Mouse (Mus musculus): ENCODE measurements around the gene Plpp7. TPM values are rescaled to one million over a fixed set of nuclear protein-coding genes. Genes with fewer than 3 reads are reported as not detected.

Plpp7 gene
- polyA plus RNA-seq (2012; ENCODE audit: insufficient read depth, insufficient read length, missing spikeins): 2.7 and 3.0 TPM in 2 replicates

DNA sequence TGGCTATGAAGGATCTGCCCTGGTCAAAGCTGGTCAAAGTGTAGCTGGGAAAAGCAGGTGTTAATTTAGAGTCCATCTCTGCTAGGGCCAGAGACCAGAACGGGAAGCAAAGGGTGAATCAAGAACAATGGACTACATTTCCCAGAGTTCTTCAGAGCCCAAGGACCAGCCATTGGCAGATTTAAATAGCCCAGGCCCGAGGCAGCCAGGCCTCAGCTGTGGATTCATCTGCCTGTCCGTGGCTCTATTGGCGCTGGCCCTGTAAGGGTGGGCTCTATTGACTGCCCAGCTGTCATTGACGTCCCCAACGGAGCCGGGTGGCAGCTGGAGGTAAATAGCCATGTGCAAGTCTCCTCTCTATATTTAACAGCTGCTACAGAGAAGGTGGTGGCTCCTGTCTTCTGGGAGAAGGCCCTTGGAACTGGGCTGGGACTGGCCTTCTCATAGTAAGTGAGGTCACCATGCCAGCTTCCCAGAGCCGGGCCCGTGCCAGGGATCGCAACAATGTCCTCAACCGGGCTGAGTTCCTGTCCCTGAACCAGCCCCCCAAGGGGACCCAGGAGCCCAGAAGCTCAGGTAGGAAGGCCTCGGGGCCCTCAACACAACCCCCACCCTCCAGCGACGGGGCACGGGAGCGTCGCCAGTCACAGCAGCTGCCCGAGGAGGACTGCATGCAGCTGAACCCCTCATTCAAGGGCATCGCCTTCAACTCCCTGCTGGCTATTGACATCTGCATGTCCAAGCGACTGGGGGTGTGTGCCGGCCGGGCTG lies at the start of gene Plpp7:
Gene Plpp7, plus strand, starts transcription at position 178 of the 771 bp plus-strand sequence.
- peaks cover 3% of the 10 kb centered on the region; the same call in 1 of the 2 replicates for H3K4me1 ChIP-seq (ENCODE audit: control insufficient read depth, insufficient read depth, low read length)
- TF ChIP-seq POLR2A (IDR thresholded peaks at IDR 0.05; ENCODE audit: borderline replicate concordance, low read depth, low read length) (no peak), CTCF (IDR thresholded peaks at IDR 0.05; ENCODE audit: low read depth, low read length) (no peak)
- H3K4me3 ChIP-seq (ENCODE audit: insufficient read depth, low read length): peak within 1 kb of the TSS; percentile 54
- no peak within 1 kb of the TSS for H3K27ac ChIP-seq (ENCODE audit: insufficient read depth, low read depth, low read length)

DNA sequence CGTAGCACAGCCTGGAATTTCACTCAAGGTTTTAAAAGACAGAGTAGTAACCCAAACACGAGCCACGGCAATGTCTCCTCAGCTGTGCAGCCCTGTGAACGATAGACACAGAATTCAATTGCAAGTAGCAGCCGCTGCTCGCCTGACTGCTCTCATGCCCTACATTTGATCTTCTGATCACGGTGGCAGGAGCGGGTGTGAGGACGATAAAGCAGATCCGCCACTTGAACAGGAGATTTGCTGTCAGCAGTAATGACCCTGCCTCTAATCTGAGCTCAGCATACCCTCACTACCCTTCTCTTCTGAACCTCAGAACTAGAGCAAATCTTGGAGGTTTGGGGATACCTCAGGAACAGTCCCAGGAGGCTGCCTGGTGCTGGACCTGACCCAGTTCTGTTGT lies 49.3 kb upstream of the Plpp7 start:
- Histone ChIP-seq H3K4me1 (ENCODE audit: control insufficient read depth, insufficient read depth, low read length) (no peaks in the 10 kb centered on the region), H3K27ac (ENCODE audit: insufficient read depth, low read depth, low read length) (no peak overlapping the region), H3K4me3 (ENCODE audit: insufficient read depth, low read length) (no peak overlapping the region)
- TF ChIP-seq POLR2A (IDR thresholded peaks at IDR 0.05; ENCODE audit: borderline replicate concordance, low read depth, low read length) (no peak), CTCF (IDR thresholded peaks at IDR 0.05; ENCODE audit: low read depth, low read length) (no peak)

- no peak for TF ChIP-seq POLR2A (IDR thresholded peaks at IDR 0.05; ENCODE audit: borderline replicate concordance, low read depth, low read length)
- TF ChIP-seq CTCF (IDR thresholded peaks at IDR 0.05; ENCODE audit: low read depth, low read length): no peak
- Histone ChIP-seq H3K27ac (ENCODE audit: insufficient read depth, low read depth, low read length) (no peak overlapping the region), H3K4me3 (ENCODE audit: insufficient read depth, low read length) (no peak overlapping the region), H3K4me1 (ENCODE audit: control insufficient read depth, insufficient read depth, low read length) (no peaks in the 10 kb centered on the region)
Measured at GRCm38 (mm10) chr2:32047323-32047722, 48.0 kb upstream of the Plpp7 start.

GRCm38 (mm10) chr2:32051791-32052190 lies 43.5 kb upstream of the Plpp7 start:
- no peak overlapping the region for H3K27ac ChIP-seq (ENCODE audit: insufficient read depth, low read depth, low read length)
- TF ChIP-seq CTCF (IDR thresholded peaks at IDR 0.05; ENCODE audit: low read depth, low read length): no peak
- TF ChIP-seq POLR2A (IDR thresholded peaks at IDR 0.05; ENCODE audit: borderline replicate concordance, low read depth, low read length): no peak
- no peak overlapping the region for H3K4me3 ChIP-seq (ENCODE audit: insufficient read depth, low read length)
- peaks cover 4% of the 10 kb centered on the region for H3K4me1 ChIP-seq (ENCODE audit: control insufficient read depth, insufficient read depth, low read length)

GRCm38 (mm10) chr2:32052418-32052817 lies 42.9 kb upstream of the Plpp7 start:
- TF ChIP-seq POLR2A (IDR thresholded peaks at IDR 0.05; ENCODE audit: borderline replicate concordance, low read depth, low read length): no peak
- no peak for TF ChIP-seq CTCF (IDR thresholded peaks at IDR 0.05; ENCODE audit: low read depth, low read length)
- Histone ChIP-seq H3K4me3 (ENCODE audit: insufficient read depth, low read length) (no peak overlapping the region), H3K4me1 (ENCODE audit: control insufficient read depth, insufficient read depth, low read length) (peaks cover 4% of the 10 kb centered on the region), H3K27ac (ENCODE audit: insufficient read depth, low read depth, low read length) (no peak overlapping the region)

DNA sequence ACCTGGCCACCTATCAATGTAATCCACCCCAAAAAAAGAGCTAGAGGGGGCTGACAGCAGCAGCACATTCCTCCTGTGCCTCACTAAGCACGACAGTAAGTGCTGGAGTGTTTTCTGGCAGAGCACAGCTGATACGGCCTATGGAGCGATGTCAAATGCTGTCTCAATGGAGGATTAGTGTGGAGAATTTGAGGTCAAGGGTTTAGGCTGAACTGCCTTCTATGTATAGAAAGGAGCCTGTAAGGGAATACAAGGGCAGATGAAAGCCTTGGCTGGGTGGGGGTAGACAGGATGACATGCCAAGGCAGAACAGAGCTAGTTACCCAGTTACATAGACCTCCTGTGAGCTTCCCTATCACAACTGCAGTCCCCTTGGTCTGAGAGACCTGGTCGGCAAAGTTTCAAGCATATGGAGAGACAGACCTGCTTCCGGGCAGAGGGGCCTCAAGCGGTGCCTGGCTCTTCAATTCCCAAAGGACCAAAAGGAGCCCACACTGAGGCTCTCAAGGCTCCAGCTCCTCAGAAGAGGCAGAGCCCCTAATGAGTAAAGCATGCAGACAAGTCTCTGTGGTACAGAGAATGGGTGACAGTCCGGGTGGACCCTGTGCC lies 39.9 kb upstream of the Plpp7 start:
- no peak overlapping the region for H3K27ac ChIP-seq (ENCODE audit: insufficient read depth, low read depth, low read length)
- no peak for TF ChIP-seq POLR2A (IDR thresholded peaks at IDR 0.05; ENCODE audit: borderline replicate concordance, low read depth, low read length)
- TF ChIP-seq CTCF (IDR thresholded peaks at IDR 0.05; ENCODE audit: low read depth, low read length): no peak
- no peak overlapping the region for H3K4me3 ChIP-seq (ENCODE audit: insufficient read depth, low read length)
- peaks cover 4% of the 10 kb centered on the region for H3K4me1 ChIP-seq (ENCODE audit: control insufficient read depth, insufficient read depth, low read length)

GRCm38 (mm10) chr2:32056524-32056923 lies 38.8 kb upstream of the Plpp7 start:
- H3K27ac ChIP-seq (ENCODE audit: insufficient read depth, low read depth, low read length): no peak overlapping the region
- peaks cover 9% of the 10 kb centered on the region for H3K4me1 ChIP-seq (ENCODE audit: control insufficient read depth, insufficient read depth, low read length)
- TF ChIP-seq CTCF (IDR thresholded peaks at IDR 0.05; ENCODE audit: low read depth, low read length) (no peak), POLR2A (IDR thresholded peaks at IDR 0.05; ENCODE audit: borderline replicate concordance, low read depth, low read length) (no peak)
- H3K4me3 ChIP-seq (ENCODE audit: insufficient read depth, low read length): no peak overlapping the region

GRCm38 (mm10) chr2:32057360-32057759 lies 38.0 kb upstream of the Plpp7 start:
- Histone ChIP-seq H3K4me1 (ENCODE audit: control insufficient read depth, insufficient read depth, low read length) (peaks cover 9% of the 10 kb centered on the region), H3K27ac (ENCODE audit: insufficient read depth, low read depth, low read length) (no peak overlapping the region), H3K4me3 (ENCODE audit: insufficient read depth, low read length) (no peak overlapping the region)
- TF ChIP-seq POLR2A (IDR thresholded peaks at IDR 0.05; ENCODE audit: borderline replicate concordance, low read depth, low read length): no peak
- no peak for TF ChIP-seq CTCF (IDR thresholded peaks at IDR 0.05; ENCODE audit: low read depth, low read length)

DNA sequence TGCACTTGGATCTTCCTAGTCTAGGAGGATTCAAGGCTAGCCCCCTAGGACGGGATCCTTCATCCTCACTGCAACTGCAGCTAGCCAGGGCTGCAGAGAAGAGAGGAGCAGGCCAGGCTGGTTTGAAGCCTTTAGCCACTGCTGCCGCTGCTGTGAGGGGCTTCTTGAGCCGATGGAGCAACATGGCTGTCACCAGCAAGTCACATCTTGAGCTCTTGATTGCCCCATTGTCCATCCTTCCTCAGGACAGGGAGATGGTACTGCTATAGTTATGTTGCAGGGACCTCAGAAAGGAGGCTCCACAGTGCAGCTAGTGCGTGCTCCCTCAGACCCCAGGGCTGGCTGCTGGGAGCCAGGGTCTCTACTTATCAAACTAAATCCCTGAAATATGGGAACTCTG lies 37.5 kb upstream of the Plpp7 start:
- Histone ChIP-seq H3K4me1 (ENCODE audit: control insufficient read depth, insufficient read depth, low read length) (peaks cover 9% of the 10 kb centered on the region), H3K4me3 (ENCODE audit: insufficient read depth, low read length) (no peak overlapping the region), H3K27ac (ENCODE audit: insufficient read depth, low read depth, low read length) (no peak overlapping the region)

DNA sequence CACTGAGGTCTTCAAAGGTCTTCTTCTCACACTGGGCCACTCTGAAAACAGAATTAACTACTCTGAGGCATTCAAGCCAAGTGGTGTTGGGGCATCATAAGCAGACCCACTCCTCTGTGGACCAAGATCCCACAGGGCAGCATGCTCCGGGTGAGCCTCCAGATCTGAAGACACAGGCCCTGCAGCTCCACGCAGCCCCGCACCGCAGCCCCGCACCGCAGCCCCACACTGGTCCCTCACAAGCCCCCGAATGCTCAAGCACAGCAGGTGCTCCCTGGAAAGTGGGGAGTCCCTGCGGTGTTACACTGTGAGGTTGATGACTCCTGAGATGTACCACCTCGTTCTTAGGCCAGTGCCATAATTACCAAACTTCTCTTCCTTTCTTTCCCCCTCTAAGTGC lies 37.1 kb upstream of the Plpp7 start:
- Histone ChIP-seq H3K4me3 (ENCODE audit: insufficient read depth, low read length) (no peak overlapping the region), H3K4me1 (ENCODE audit: control insufficient read depth, insufficient read depth, low read length) (peaks cover 9% of the 10 kb centered on the region), H3K27ac (ENCODE audit: insufficient read depth, low read depth, low read length) (no peak overlapping the region)
- no peak for TF ChIP-seq CTCF (IDR thresholded peaks at IDR 0.05; ENCODE audit: low read depth, low read length)
- TF ChIP-seq POLR2A (IDR thresholded peaks at IDR 0.05; ENCODE audit: borderline replicate concordance, low read depth, low read length): no peak

More for the DNA sequence above, 37.5 kb upstream of the Plpp7 start:
- TF ChIP-seq POLR2A (IDR thresholded peaks at IDR 0.05; ENCODE audit: borderline replicate concordance, low read depth, low read length) (no peak), CTCF (IDR thresholded peaks at IDR 0.05; ENCODE audit: low read depth, low read length) (no peak)

Measured in bone marrow macrophage, adult 2 months (primary cell).